Mouse (Mus musculus): ENCODE data around the gene Ip6k3. TPM values are rescaled to one million over a fixed set of nuclear protein-coding genes. Genes with fewer than 3 reads are reported as not detected.

Gene Ip6k3
- total RNA-seq, 2 experiments from 2014 or later, result 0.38 to 0.47 TPM

DNA sequence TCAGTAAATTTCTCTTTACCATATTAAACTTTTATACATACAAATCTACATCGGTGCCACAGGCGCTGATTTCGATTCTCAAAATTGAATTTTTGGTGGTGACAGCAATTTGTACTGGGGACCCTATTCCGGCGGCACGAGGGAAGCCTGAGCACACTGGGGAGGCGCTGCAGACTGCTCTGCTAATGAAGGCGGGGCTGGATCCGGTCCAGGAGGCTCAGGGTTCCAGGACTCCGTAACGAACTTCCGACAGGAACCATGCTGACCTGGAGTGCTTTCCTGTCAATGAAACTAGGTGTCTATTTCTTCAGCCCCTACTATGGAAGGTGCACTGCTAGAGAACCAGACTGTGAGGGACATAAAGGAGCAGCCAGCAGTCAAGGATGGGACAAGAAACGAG lies 38.3 kb downstream of the Ip6k3 start:
- 0 out of 2 replicates have a peak overlapping the region, but pooled peaks have one; percentile 4 for H3K4me3 ChIP-seq
- no peak for DNase-seq (ENCODE audit: extremely low spot score in 1 of 2, low spot score in 2 of 2)
- intact Hi-C loops (cut with DNase I), result no loop called here

DNA sequence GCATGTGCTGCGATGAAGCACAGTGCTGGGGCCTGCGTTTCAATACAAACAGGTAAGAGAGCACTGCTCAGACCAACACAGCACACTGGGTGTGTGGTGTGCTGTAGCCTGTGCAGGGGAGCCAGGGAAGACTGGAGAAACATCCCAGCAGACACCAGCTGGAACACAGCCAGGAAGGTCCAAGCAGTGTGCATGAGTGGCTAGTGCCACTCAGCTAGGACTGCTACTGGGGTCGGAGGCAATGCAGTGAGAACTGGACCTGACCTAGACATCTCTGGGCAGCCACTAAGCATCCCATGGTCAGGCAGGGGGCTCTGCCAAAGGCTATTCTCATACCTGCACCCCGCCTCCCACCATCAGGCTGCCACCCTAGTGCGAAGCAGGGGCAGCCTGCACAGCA lies 39.4 kb downstream of the Ip6k3 start:
- Histone ChIP-seq H3K27ac (no peak overlapping the region), H3K4me3 (no peak overlapping the region)
- intact Hi-C loops (cut with DNase I), result no loop called here
- DNase-seq (ENCODE audit: extremely low spot score in 1 of 2, low spot score in 2 of 2), result no peak
- TF ChIP-seq CTCF (IDR thresholded peaks at IDR 0.05), result no peak

More for the DNA sequence above, 38.3 kb downstream of the Ip6k3 start:
- TF ChIP-seq CTCF (IDR thresholded peaks at IDR 0.05), result no peak
- H3K27ac ChIP-seq, result no peak overlapping the region; the same call in 1 of the 2 replicates

GRCm38 (mm10) chr17:27126974-27127373 lies 40.6 kb downstream of the Ip6k3 start:
- Histone ChIP-seq H3K4me3 (no peak overlapping the region), H3K27ac (peak overlapping the region; percentile 32; the same call in 1 of the 2 replicates)
- DNase-seq (ENCODE audit: extremely low spot score in 1 of 2, low spot score in 2 of 2), result no peak
- intact Hi-C loops (cut with DNase I), result no loop called here
- TF ChIP-seq CTCF (IDR thresholded peaks at IDR 0.05), result no peak

GRCm38 (mm10) chr17:27125669-27126202 lies 41.9 kb downstream of the Ip6k3 start:
- Histone ChIP-seq H3K27ac (peak overlapping the region; percentile 56), H3K4me3 (no peak overlapping the region)
- no peak for DNase-seq (ENCODE audit: extremely low spot score in 1 of 2, low spot score in 2 of 2)
- intact Hi-C loops (cut with DNase I), result loop anchor here (2.0 kb wide), 1 partner anchor 93 kb away; no protein-coding TSS in a partner anchor
- no peak for TF ChIP-seq CTCF (IDR thresholded peaks at IDR 0.05)

- peak; percentile 92 for TF ChIP-seq CTCF (IDR thresholded peaks at IDR 0.05)
- intact Hi-C loops (cut with DNase I), result loop anchor here (2.0 kb wide), 1 partner anchor 92 kb away; no protein-coding TSS in a partner anchor
- peak; percentile 72 to 85 for DNase-seq (ENCODE audit: extremely low spot score in 1 of 2, low spot score in 2 of 2)
- H3K4me3 ChIP-seq, result no peak overlapping the region
- peak overlapping the region; percentile 52 for H3K27ac ChIP-seq
These were observed 42.4 kb downstream of the Ip6k3 start for GRCm38 (mm10) chr17:27125185-27125584.

GRCm38 (mm10) chr17:27123813-27124375 lies 43.7 kb downstream of the Ip6k3 start:
- DNase-seq (ENCODE audit: extremely low spot score in 1 of 2, low spot score in 2 of 2), result no peak
- intact Hi-C loops (cut with DNase I), result loop anchor here (2.0 kb wide), 1 partner anchor 91 kb away; no protein-coding TSS in a partner anchor
- H3K4me3 ChIP-seq, result no peak overlapping the region
- TF ChIP-seq CTCF (IDR thresholded peaks at IDR 0.05), result no peak; the same call in 1 of the 2 replicates
- H3K27ac ChIP-seq, result peak overlapping the region; percentile 64

DNA sequence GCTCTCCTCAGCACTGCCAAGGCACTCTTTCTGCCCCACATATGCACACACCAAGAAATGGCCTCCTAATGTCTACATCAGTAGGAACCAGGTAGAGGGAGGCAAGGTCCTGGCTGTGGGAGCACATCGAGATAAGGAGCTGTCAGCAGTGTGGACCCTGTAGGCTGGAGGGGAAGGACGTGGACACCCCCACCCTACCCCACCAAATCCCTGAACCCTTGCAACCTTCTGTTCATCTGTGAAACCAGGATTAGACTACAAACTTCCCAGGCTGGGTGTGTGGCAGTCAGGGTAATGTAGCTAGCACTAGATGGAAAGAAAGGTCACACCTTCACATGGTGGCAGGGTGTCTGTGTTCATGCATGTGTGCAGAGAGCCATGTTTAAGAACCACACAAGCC lies 44.5 kb downstream of the Ip6k3 start:
- no peak overlapping the region for H3K27ac ChIP-seq
- DNase-seq (ENCODE audit: extremely low spot score in 1 of 2, low spot score in 2 of 2), result no peak
- H3K4me3 ChIP-seq, result no peak overlapping the region
- intact Hi-C loops (cut with DNase I), result no loop called here
- no peak for TF ChIP-seq CTCF (IDR thresholded peaks at IDR 0.05)

DNA sequence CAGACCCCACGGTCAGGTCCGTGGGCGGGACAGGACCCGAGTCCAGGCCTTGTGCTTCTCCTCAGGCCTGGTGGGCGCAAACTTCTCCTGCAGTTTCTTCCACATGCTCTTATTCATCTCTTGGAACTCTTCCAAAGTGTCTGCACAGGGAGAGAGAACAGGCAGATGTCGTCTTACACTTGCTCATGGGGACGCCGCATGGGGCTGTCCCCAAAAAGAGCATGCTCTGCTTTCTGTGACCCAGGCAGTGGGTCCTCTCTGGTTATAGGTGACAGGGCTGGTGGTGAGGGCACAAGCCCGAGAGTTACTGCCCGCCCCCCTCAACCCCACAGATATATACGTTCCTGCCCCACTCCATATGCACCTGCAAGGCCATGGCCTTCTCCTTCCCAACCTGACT lies 44.9 kb downstream of the Ip6k3 start:
- H3K4me3 ChIP-seq, result no peak overlapping the region
- intact Hi-C loops (cut with DNase I), result no loop called here
- no peak for TF ChIP-seq CTCF (IDR thresholded peaks at IDR 0.05)
- H3K27ac ChIP-seq, result no peak overlapping the region
- no peak for DNase-seq (ENCODE audit: extremely low spot score in 1 of 2, low spot score in 2 of 2)

- no peak overlapping the region for H3K4me3 ChIP-seq
- H3K27ac ChIP-seq, result no peak overlapping the region
- intact Hi-C loops (cut with DNase I), result no loop called here
- no peak for TF ChIP-seq CTCF (IDR thresholded peaks at IDR 0.05)
- no peak for DNase-seq (ENCODE audit: extremely low spot score in 1 of 2, low spot score in 2 of 2)
These were observed 45.8 kb downstream of the Ip6k3 start for GRCm38 (mm10) chr17:27121781-27122180.

DNA sequence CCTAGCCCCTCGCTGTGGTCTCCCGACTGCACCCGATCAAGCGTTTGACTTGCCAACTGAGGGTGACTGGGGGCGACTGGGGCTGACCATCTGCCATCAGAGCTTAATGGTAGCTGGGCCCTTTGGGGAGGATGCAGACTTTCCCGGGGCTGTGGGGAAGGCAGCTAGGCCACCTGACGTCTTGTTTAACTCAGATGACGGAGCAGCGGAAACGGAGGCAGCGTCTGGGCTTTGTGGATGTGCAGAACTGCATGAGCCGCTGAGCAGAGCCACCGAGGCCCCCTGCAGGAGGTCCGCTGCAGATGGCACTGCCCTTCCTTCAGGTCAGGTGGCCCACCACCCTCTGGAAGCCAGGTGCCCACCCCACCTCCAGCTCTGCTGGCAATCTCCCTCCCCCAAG lies 46.3 kb downstream of the Ip6k3 start:
- peak overlapping the region; percentile 2 for H3K27ac ChIP-seq
- no peak; the same call in 1 of the 2 replicates for TF ChIP-seq CTCF (IDR thresholded peaks at IDR 0.05)
- H3K4me3 ChIP-seq, result no peak overlapping the region
- intact Hi-C loops (cut with DNase I), result no loop called here
- DNase-seq (ENCODE audit: extremely low spot score in 1 of 2, low spot score in 2 of 2), result no peak

DNA sequence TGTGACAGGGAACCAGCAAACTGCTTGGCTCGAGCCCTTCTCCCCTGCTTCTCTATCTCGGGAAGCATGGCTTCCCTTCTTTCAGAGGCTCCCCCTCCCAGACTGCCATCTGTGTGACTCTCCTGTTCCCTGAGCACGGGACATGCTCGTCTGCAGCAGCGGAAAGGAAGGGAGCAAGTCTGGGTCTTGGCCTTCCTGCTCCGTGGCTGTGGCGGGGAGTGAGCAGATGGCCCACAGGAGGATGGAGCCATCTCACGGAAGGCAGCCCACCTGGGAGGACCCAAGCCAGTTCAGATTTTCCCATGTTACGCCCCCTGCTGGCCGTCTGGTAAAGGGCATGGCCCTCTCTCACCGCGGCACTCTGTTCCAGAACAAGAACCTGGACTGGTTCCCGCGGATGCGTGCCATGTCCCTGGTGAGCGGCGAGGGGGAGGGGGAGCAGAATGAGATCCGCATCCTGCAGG lies 47.0 kb downstream of the Ip6k3 start:
- peak overlapping the region; percentile 16; the same call in 1 of the 2 replicates for H3K27ac ChIP-seq
- intact Hi-C loops (cut with DNase I), result no loop called here
- peak; percentile 67 to 68 for DNase-seq (ENCODE audit: extremely low spot score in 1 of 2, low spot score in 2 of 2)

GRCm38 (mm10) chr17:27119954-27120353 lies 47.6 kb downstream of the Ip6k3 start:
- no peak for TF ChIP-seq CTCF (IDR thresholded peaks at IDR 0.05)
- no peak overlapping the region for H3K4me3 ChIP-seq
- intact Hi-C loops (cut with DNase I), result no loop called here
- no peak overlapping the region for H3K27ac ChIP-seq
- no peak for DNase-seq (ENCODE audit: extremely low spot score in 1 of 2, low spot score in 2 of 2)

More for the DNA sequence above, 47.0 kb downstream of the Ip6k3 start:
- peak; percentile 80 for TF ChIP-seq CTCF (IDR thresholded peaks at IDR 0.05)
- H3K4me3 ChIP-seq, result no peak overlapping the region

DNA sequence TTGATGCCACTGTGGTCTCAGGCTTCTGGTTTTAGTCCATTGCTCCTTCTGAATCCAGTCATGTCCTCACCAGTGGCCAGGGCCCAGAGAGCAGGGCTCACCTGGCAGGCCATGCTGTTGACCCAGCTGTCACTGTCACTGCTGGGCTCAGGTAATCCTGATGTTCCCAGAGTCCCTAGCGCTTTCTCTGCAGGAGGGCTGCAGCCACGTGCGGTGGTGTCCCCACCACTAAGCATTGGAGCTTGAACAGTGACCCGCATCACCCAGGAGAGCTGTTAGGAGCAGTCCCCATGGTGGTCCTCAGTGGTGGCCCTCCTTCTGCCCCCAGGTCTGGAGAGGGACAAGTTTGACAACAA lies 48.1 kb downstream of the Ip6k3 start:
- H3K4me3 ChIP-seq, result no peak overlapping the region
- no peak for DNase-seq (ENCODE audit: extremely low spot score in 1 of 2, low spot score in 2 of 2)
- no peak overlapping the region for H3K27ac ChIP-seq
- intact Hi-C loops (cut with DNase I), result no loop called here
- TF ChIP-seq CTCF (IDR thresholded peaks at IDR 0.05), result no peak

Data from left cerebral cortex, adult 2 months (tissue).